Mouse (Mus musculus) midbrain, embryonic 12.5 days (tissue): ENCODE measurements at regions not wholly inside any gene's neighbourhood (a gene's known extent, or its start where the extent isn't known, plus 50 kb on each side); places are given as distances from the start of the nearest gene placed in this dataset.

Experiments
- ATAC-seq: fragments of 200-750 bp; cut with Nextera tagmentation; 2 replicates; pipeline ENCODE4 v1.8.0; 2017; ENCODE audit warnings: low read depth, moderate TSS enrichment, moderate library complexity; ENCODE audit not compliant: low FRiP score
- H3K27ac ChIP-seq: fragments of 300-500 bp; sonication (generic); replicated peaks from 2 replicates; pipeline ENCODE4 v1.5.1; 2016; ENCODE audit warnings: mild to moderate bottlenecking
- H3K27me3 ChIP-seq: fragments of 300-500 bp; sonication (generic); 2 replicates; pipeline ENCODE4 v1.6.1; 2016; ENCODE audit warnings: mild to moderate bottlenecking
- H3K36me3 ChIP-seq: fragments of 300-500 bp; sonication (generic); 2 replicates; pipeline ENCODE4 v1.6.1; 2016
- H3K4me1 ChIP-seq: fragments of 300-500 bp; sonication (generic); 2 replicates; pipeline ENCODE4 v1.6.1; 2016
- H3K4me2 ChIP-seq: fragments of 300-500 bp; sonication (generic); replicated peaks from 2 replicates; pipeline ENCODE4 v1.6.1; 2016; ENCODE audit warnings: mild to moderate bottlenecking, moderate library complexity
- H3K4me3 ChIP-seq: fragments of 300-500 bp; sonication (generic); 2 replicates; pipeline ENCODE4 v1.5.1; 2016; ENCODE audit warnings: mild to moderate bottlenecking
- H3K9ac ChIP-seq: fragments of 300-500 bp; sonication (generic); replicated peaks from 2 replicates; pipeline ENCODE4 v1.6.1; 2016; ENCODE audit warnings: mild to moderate bottlenecking, moderate library complexity
- H3K9me3 ChIP-seq: fragments of 300-500 bp; sonication (generic); 2 replicates; pipeline ENCODE4 v1.6.1; 2016; ENCODE audit warnings: mild to moderate bottlenecking
- WGBS: fragments of 180-500 bp; shearing (Covaris S2); methylation state at CpG from one replicate; pipeline ENCODE4 v1.1.7; 2016; 5-methylcytosine and 5-hydroxymethylcytosine counted together

- WGBS = 90% methylated on average over 7 of the region's 7 CpGs
Observed at GRCm38 (mm10) chr5:73765466-73765865, 114.3 kb downstream of the Spata18 start.

DNA sequence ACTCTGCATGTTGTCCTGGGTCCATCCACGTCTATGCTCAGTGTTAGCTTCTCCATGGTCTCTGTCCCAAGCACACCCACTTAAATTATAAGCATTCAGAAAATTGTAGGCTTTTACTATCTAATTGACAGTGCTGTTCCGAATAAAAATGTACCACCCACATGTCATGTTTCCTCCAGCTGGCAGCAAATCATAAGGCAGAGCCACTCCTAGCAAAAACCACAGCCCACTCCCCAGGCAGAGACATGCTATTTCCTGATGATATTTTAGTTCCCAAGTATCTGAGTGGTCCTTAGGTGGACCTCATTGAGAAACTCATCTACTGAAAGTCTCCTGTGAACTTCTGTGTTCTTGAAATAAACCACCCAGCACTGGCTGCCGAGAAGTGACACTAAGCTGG lies 117.1 kb downstream of the Spata18 start:
- no peaks in the 10 kb centered on the region for H3K4me1 ChIP-seq
- no peaks in the 10 kb centered on the region for H3K27me3 ChIP-seq
- H3K4me2 ChIP-seq = no peak overlapping the region
- no peaks in the 10 kb centered on the region for H3K36me3 ChIP-seq
- no peak for ATAC-seq
- H3K9ac ChIP-seq = no peak overlapping the region
- H3K27ac ChIP-seq = no peak overlapping the region
- peaks cover 3% of the 10 kb centered on the region for H3K9me3 ChIP-seq
- no peak overlapping the region for H3K4me3 ChIP-seq
- WGBS = 79% methylated on average over 3 of the region's 3 CpGs

More at GRCm38 (mm10) chr5:73765466-73765865, 114.3 kb downstream of the Spata18 start:
- Histone ChIP-seq H3K4me1 (0 out of 2 replicates have a peak, but pooled peaks cover 3% of the 10 kb centered on the region), H3K9ac (no peak overlapping the region), H3K4me2 (no peak overlapping the region), H3K9me3 (no peaks in the 10 kb centered on the region), H3K27ac (no peak overlapping the region), H3K36me3 (no peaks in the 10 kb centered on the region), H3K4me3 (no peak overlapping the region), H3K27me3 (no peaks in the 10 kb centered on the region)
- ATAC-seq = no peak

- Histone ChIP-seq H3K9me3 (peaks cover 4% of the 10 kb centered on the region), H3K4me1 (no peaks in the 10 kb centered on the region), H3K4me3 (no peak overlapping the region), H3K27me3 (no peaks in the 10 kb centered on the region), H3K27ac (no peak overlapping the region), H3K36me3 (no peaks in the 10 kb centered on the region), H3K4me2 (no peak overlapping the region), H3K9ac (no peak overlapping the region)
- WGBS = 41% methylated on average over 7 of the region's 7 CpGs
- no peak for ATAC-seq
Observed at GRCm38 (mm10) chr5:73775775-73776548, 124.8 kb downstream of the Spata18 start.

GRCm38 (mm10) chr5:73777282-73777921 lies 126.2 kb downstream of the Spata18 start:
- peaks cover 4% of the 10 kb centered on the region for H3K9me3 ChIP-seq
- ATAC-seq = no peak
- H3K27me3 ChIP-seq = no peaks in the 10 kb centered on the region
- H3K4me2 ChIP-seq = no peak overlapping the region
- no peak overlapping the region for H3K27ac ChIP-seq
- H3K36me3 ChIP-seq = no peaks in the 10 kb centered on the region
- H3K4me1 ChIP-seq = no peaks in the 10 kb centered on the region
- H3K9ac ChIP-seq = no peak overlapping the region
- H3K4me3 ChIP-seq = no peak overlapping the region
- WGBS = 90% methylated on average over 9 of the region's 9 CpGs

- no peak for ATAC-seq
- Histone ChIP-seq H3K36me3 (no peaks in the 10 kb centered on the region), H3K4me1 (no peaks in the 10 kb centered on the region), H3K4me3 (no peak overlapping the region), H3K27ac (no peak overlapping the region), H3K27me3 (no peaks in the 10 kb centered on the region), H3K9ac (no peak overlapping the region), H3K9me3 (no peaks in the 10 kb centered on the region), H3K4me2 (no peak overlapping the region)
- 93% methylated on average over 23 of the region's 23 CpGs for WGBS
Observed at GRCm38 (mm10) chr5:73781190-73781940, 130.2 kb downstream of the Spata18 start.

DNA sequence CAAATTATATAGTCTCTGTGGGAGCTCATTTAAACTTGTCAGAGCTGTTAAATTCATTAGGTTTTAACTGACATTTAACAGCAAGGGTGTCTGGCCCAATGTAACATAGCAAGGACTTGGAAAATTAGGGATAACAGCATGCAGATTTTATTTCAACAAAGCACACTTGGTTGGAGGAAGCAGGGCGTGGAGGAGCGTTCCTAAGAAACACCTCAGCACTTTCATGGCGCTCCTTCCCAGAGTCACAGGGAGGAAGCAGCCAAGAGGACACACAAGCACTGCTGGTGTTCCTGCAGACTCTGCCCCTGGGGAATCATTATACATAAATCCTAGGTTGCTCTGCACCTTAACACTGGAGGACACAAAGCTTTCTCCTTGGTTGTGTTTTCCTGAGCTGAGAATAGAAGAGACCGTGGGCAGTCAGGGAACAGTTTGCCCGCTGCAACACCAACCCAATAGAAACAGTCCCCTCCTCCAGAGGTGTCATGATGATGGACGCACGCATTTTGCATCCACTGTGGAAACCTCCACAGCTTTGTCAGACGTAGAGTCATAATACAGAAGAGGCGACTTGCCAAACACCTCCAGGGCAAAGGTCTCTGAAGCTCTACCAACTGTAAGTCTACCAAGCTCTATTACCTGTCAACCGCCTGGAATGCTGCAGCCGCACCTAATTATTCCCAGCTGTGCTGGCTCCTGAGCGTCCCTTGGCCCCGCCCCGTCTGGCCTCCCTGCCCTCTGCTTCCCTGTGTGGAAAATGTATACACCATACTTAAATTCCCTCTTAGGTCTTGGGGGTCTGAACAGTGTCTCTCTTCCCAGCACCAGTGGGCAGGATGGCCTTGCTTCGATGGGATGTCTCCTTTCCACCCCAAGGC lies 131.3 kb downstream of the Spata18 start:
- Histone ChIP-seq H3K27ac (no peak overlapping the region), H3K9me3 (no peaks in the 10 kb centered on the region), H3K4me2 (no peak overlapping the region), H3K4me3 (no peak overlapping the region), H3K36me3 (no peaks in the 10 kb centered on the region), H3K27me3 (no peaks in the 10 kb centered on the region), H3K9ac (no peak overlapping the region), H3K4me1 (no peaks in the 10 kb centered on the region)
- ATAC-seq = no peak
- 78% methylated on average over 15 of the region's 15 CpGs for WGBS

GRCm38 (mm10) chr5:73787275-73787674 lies 136.1 kb downstream of the Spata18 start:
- 64% methylated on average over 5 of the region's 5 CpGs for WGBS
- Histone ChIP-seq H3K9me3 (no peaks in the 10 kb centered on the region), H3K4me3 (no peak overlapping the region), H3K4me1 (no peaks in the 10 kb centered on the region), H3K27me3 (no peaks in the 10 kb centered on the region), H3K27ac (no peak overlapping the region), H3K9ac (no peak overlapping the region), H3K4me2 (no peak overlapping the region), H3K36me3 (no peaks in the 10 kb centered on the region)
- ATAC-seq = no peak

DNA sequence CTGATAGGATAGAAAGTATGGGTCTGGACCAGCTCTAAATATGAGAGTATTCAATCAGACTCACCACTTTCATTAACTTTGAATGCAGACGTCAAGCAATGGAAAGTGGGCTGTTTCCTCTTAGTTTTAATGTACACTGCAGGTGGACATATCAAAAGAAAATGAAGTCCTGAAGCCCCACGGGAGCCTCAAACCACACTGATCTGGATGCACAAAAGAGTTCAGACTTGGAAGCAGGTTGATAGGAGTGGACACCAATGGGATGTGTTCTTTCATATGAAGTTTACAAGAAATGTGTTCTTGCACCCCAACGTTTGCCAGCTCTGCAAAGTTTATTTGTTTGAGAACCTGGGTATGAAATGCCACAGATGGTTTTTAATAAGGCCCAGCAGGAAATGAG lies 141.0 kb downstream of the Spata18 start:
- Histone ChIP-seq H3K27me3 (no peaks in the 10 kb centered on the region), H3K4me1 (no peaks in the 10 kb centered on the region), H3K27ac (no peak overlapping the region), H3K4me3 (no peak overlapping the region), H3K36me3 (no peaks in the 10 kb centered on the region), H3K9ac (no peak overlapping the region), H3K4me2 (no peak overlapping the region), H3K9me3 (no peaks in the 10 kb centered on the region)
- ATAC-seq = no peak
- WGBS = 71% methylated on average over 3 of the region's 3 CpGs

- no peak for ATAC-seq
- Histone ChIP-seq H3K27me3 (no peaks in the 10 kb centered on the region), H3K9me3 (no peaks in the 10 kb centered on the region), H3K36me3 (no peaks in the 10 kb centered on the region), H3K27ac (no peak overlapping the region), H3K4me3 (no peak overlapping the region), H3K4me2 (no peak overlapping the region), H3K4me1 (no peaks in the 10 kb centered on the region), H3K9ac (no peak overlapping the region)
- 73% methylated on average over 2 of the region's 2 CpGs for WGBS
Observed at GRCm38 (mm10) chr5:73796201-73796600, 145.0 kb downstream of the Spata18 start.

DNA sequence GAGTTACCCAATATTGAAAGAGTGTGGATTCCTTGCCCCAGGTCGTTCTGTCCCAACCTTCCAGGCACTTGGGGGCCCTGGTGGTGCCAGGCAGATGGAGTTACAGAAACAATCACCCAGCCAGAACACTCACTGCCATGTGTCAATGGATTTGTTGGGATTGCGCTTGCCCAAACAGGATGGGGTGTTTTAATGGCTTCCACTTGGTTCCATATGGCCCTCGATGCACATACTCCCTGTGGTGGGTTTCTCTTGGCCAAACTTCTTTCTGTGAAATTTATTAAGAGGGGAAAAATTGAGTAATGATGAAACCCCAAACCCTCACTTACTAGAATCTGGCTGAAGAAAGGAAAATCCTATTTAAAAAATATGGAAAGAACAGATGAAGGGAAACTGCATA lies 146.8 kb downstream of the Spata18 start:
- Histone ChIP-seq H3K27ac (no peak overlapping the region), H3K27me3 (no peaks in the 10 kb centered on the region), H3K4me2 (no peak overlapping the region), H3K9me3 (no peaks in the 10 kb centered on the region), H3K36me3 (no peaks in the 10 kb centered on the region), H3K4me3 (no peak overlapping the region), H3K9ac (no peak overlapping the region), H3K4me1 (no peaks in the 10 kb centered on the region)
- 76% methylated on average over 3 of the region's 3 CpGs for WGBS
- no peak for ATAC-seq

DNA sequence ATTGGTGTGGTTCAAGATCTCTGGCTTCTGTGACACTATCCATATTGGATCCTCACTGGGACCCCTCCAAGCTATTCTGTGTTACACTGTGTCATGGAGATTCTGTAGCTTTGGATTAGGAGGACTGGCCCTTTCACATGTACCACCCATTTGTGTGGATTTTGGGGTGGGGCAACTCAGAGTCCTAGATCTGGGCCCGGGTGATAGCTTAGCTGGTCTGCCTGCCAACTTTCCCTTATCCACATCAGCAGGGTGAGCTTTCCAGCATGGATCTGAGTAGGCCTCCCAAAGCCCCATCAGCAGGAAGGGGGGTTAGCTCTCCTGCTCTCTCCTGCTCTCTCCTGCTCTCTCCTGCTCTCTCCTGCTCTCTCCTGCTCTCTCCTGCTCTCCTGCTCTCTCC lies 152.3 kb downstream of the Spata18 start:
- WGBS = 86% methylated on average over 1 of the region's 1 CpGs
- Histone ChIP-seq H3K4me3 (no peak overlapping the region), H3K36me3 (no peaks in the 10 kb centered on the region), H3K27ac (no peak overlapping the region), H3K4me2 (no peak overlapping the region), H3K4me1 (no peaks in the 10 kb centered on the region), H3K9ac (no peak overlapping the region), H3K9me3 (no peaks in the 10 kb centered on the region), H3K27me3 (no peaks in the 10 kb centered on the region)
- ATAC-seq = no peak
